Mouse (Mus musculus) lung, postnatal 0 days (tissue): ENCODE measurements around the gene Cfap157. TPM values are rescaled to one million over a fixed set of nuclear protein-coding genes. Genes with fewer than 3 reads are reported as not detected.
A peak's percentile ranks its signal among the peaks of the same experiment; 100 is the strongest.

ENCODE experiments used
- ATAC-seq: fragments of 200-750 bp; cut with Nextera tagmentation; 2 replicates; pipeline ENCODE4 v1.8.0; 2017; ENCODE audit warnings: moderate library complexity
- DNase-seq: peaks from one replicate; pipeline ENCODE4 v3.0.0-alpha.2; 2016; ENCODE audit warnings: low spot score
- H3K27ac ChIP-seq: fragments of 300-500 bp; sonication (generic); 2 replicates; pipeline ENCODE4 v1.5.1; 2014; ENCODE audit warnings: antibody characterized with exemption, mild to moderate bottlenecking, low read length, mixed read lengths
- H3K27me3 ChIP-seq: fragments of 300-500 bp; sonication (generic); replicated peaks from 2 replicates; pipeline ENCODE4 v1.6.1; 2014; ENCODE audit warnings: low read length, mixed read lengths; ENCODE audit not compliant: insufficient read depth
- H3K36me3 ChIP-seq: fragments of 300-500 bp; sonication (generic); 2 replicates; pipeline ENCODE4 v1.6.1; 2014; ENCODE audit warnings: low read length, mixed read lengths; ENCODE audit not compliant: insufficient read depth
- H3K4me1 ChIP-seq: fragments of 300-500 bp; sonication (generic); 2 replicates; pipeline ENCODE4 v1.6.1; 2014; ENCODE audit warnings: antibody characterized with exemption, low read depth, low read length, mixed read lengths; ENCODE audit not compliant: insufficient read depth
- H3K4me2 ChIP-seq: fragments of 300-500 bp; sonication (generic); replicated peaks from 2 replicates; pipeline ENCODE4 v1.6.1; 2014; ENCODE audit warnings: low read depth, mild to moderate bottlenecking, low read length, moderate library complexity, mixed read lengths
- H3K4me3 ChIP-seq: fragments of 300-500 bp; sonication (generic); 2 replicates; pipeline ENCODE4 v1.5.1; 2014; ENCODE audit warnings: low read depth, low read length
- H3K9ac ChIP-seq: fragments of 300-500 bp; sonication (generic); replicated peaks from 2 replicates; pipeline ENCODE4 v1.6.1; 2014; ENCODE audit warnings: low read depth, mild to moderate bottlenecking
- H3K9me3 ChIP-seq: fragments of 300-500 bp; sonication (generic); 2 replicates; pipeline ENCODE4 v1.6.1; 2016; ENCODE audit warnings: low read length, mixed read lengths
- CTCF ChIP-seq: IDR thresholded peaks from 2 replicates; pipeline ENCODE4 v1.5.1; 2016; ENCODE audit warnings: antibody characterized with exemption, mild to moderate bottlenecking
- EP300 ChIP-seq: IDR thresholded peaks from 2 replicates; pipeline ENCODE4 v1.6.1; 2016; ENCODE audit warnings: antibody characterized with exemption, mild to moderate bottlenecking, control low read depth
- WGBS: fragments of 180-500 bp; shearing (Covaris S2); extraction: QIAGEN DNeasy Blood & Tissue Kit; methylation state at CpG from one replicate; pipeline ENCODE4 v1.1.7; 2014; 5-methylcytosine and 5-hydroxymethylcytosine counted together
- polyA plus RNA-seq: library from polyadenylated mRNA; unstranded; fragments of >200 nt; fragmentation: Nextera tagmentation; extraction: Ambion mirVana; gene quantifications from 2 replicates; pipeline ENCODE4 v1.2.1, GENCODE M21; 2015

Gene Cfap157
- polyA plus RNA-seq, 1 experiment from 2014 or later = 2.2 TPM

DNA sequence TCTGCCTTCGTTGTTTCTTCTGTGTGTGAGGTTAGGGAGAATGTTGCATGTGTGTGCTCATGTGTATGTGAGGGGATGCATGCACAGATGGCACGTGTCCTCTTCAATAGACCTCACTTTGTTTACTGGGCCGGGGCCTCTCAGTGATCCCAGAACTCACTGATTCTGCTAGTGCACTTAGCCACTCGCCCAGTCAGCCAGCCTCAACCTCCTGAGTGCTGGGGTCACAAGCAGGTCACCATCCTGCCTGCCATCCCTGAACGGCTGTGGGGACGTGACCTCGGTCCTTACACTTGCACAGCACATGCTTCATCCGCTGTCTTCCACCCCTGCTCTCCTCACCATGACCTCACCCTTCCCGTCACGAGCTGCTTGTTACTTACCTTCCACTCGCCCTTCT, 38.9 kb upstream of the Cfap157 start:
- peaks cover 5% of the 10 kb centered on the region; the same call in 1 of the 2 replicates for H3K4me1 ChIP-seq
- no peaks in the 10 kb centered on the region for H3K9me3 ChIP-seq
- WGBS = 52% methylated on average over 11 of the region's 11 CpGs
- H3K4me3 ChIP-seq = no peak overlapping the region
- no peak for TF ChIP-seq CTCF
- TF ChIP-seq EP300 = no peak
- no peak overlapping the region for H3K9ac ChIP-seq
- no peaks in the 10 kb centered on the region for H3K27me3 ChIP-seq
- no peak overlapping the region for H3K27ac ChIP-seq
- ATAC-seq (no peak), DNase-seq (no peak)
- H3K36me3 ChIP-seq = no peaks in the 10 kb centered on the region
- H3K4me2 ChIP-seq = no peak overlapping the region

- no peak for DNase-seq
- H3K4me3 ChIP-seq = no peak overlapping the region
- no peak overlapping the region for H3K9ac ChIP-seq
- no peak for ATAC-seq
- H3K4me1 ChIP-seq = peaks cover 5% of the 10 kb centered on the region; the same call in 1 of the 2 replicates
- no peak overlapping the region for H3K27ac ChIP-seq
- 79% methylated on average over 6 of the region's 6 CpGs for WGBS
- H3K27me3 ChIP-seq = no peaks in the 10 kb centered on the region
- no peaks in the 10 kb centered on the region for H3K9me3 ChIP-seq
- no peak overlapping the region for H3K4me2 ChIP-seq
- H3K36me3 ChIP-seq = no peaks in the 10 kb centered on the region
- TF ChIP-seq CTCF = no peak
- TF ChIP-seq EP300 = no peak
These were observed 38.4 kb upstream of the Cfap157 start for GRCm38 (mm10) chr2:32822643-32823042.

- H3K4me1 ChIP-seq = peaks cover 5% of the 10 kb centered on the region; the same call in 1 of the 2 replicates
- ATAC-seq (peak; percentile 88), DNase-seq (peak; percentile 82)
- H3K36me3 ChIP-seq = no peaks in the 10 kb centered on the region
- no peak overlapping the region for H3K9ac ChIP-seq
- WGBS = 54% methylated on average over 11 of the region's 11 CpGs
- no peak overlapping the region for H3K4me3 ChIP-seq
- H3K4me2 ChIP-seq = no peak overlapping the region
- TF ChIP-seq CTCF = peak; percentile 75
- peak; percentile 37; the same call in 1 of the 2 replicates for TF ChIP-seq EP300
- H3K27ac ChIP-seq = 0 out of 2 replicates have a peak overlapping the region, but pooled peaks have one; percentile 26
- H3K27me3 ChIP-seq = no peaks in the 10 kb centered on the region
- no peaks in the 10 kb centered on the region for H3K9me3 ChIP-seq
These were observed 37.0 kb upstream of the Cfap157 start for GRCm38 (mm10) chr2:32821041-32821802.

- ATAC-seq (no peak), DNase-seq (no peak)
- no peak overlapping the region for H3K9ac ChIP-seq
- no peak overlapping the region for H3K4me3 ChIP-seq
- H3K4me1 ChIP-seq = no peaks in the 10 kb centered on the region
- no peaks in the 10 kb centered on the region for H3K36me3 ChIP-seq
- H3K27me3 ChIP-seq = no peaks in the 10 kb centered on the region
- H3K27ac ChIP-seq = no peak overlapping the region
- TF ChIP-seq EP300 = no peak
- no peak for TF ChIP-seq CTCF
- 89% methylated on average over 5 of the region's 5 CpGs for WGBS
- H3K9me3 ChIP-seq = no peaks in the 10 kb centered on the region
- H3K4me2 ChIP-seq = no peak overlapping the region
These were observed 34.0 kb upstream of the Cfap157 start for GRCm38 (mm10) chr2:32818208-32818607.

DNA sequence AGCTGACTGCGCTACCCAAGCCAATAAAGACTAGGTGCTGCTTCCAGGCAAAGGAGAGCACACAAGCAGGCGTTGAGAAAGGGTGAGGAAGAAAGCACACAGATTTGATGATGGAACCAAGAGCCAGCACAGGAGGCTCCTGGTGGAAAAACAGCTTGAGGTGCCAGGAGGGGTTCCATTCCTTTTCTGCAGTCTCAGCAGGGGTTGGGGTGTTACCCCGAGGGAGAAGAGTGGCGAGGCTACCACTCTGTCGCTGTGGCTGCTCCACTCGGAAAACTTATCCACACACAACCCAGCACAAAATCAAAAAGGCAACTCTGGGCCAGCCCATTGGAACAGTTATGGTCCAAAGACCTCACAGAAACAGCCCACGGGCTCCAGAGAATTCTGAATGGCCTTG, 33.4 kb upstream of the Cfap157 start:
- ATAC-seq (no peak), DNase-seq (no peak)
- H3K27me3 ChIP-seq = no peaks in the 10 kb centered on the region
- TF ChIP-seq EP300 (no peak), CTCF (no peak)
- no peaks in the 10 kb centered on the region for H3K9me3 ChIP-seq
- no peak overlapping the region for H3K4me3 ChIP-seq
- WGBS = 70% methylated on average over 7 of the region's 7 CpGs
- no peak overlapping the region for H3K4me2 ChIP-seq
- H3K27ac ChIP-seq = peak overlapping the region; percentile 43; the same call in 1 of the 2 replicates
- H3K36me3 ChIP-seq = no peaks in the 10 kb centered on the region
- H3K4me1 ChIP-seq = no peaks in the 10 kb centered on the region
- H3K9ac ChIP-seq = no peak overlapping the region

DNA sequence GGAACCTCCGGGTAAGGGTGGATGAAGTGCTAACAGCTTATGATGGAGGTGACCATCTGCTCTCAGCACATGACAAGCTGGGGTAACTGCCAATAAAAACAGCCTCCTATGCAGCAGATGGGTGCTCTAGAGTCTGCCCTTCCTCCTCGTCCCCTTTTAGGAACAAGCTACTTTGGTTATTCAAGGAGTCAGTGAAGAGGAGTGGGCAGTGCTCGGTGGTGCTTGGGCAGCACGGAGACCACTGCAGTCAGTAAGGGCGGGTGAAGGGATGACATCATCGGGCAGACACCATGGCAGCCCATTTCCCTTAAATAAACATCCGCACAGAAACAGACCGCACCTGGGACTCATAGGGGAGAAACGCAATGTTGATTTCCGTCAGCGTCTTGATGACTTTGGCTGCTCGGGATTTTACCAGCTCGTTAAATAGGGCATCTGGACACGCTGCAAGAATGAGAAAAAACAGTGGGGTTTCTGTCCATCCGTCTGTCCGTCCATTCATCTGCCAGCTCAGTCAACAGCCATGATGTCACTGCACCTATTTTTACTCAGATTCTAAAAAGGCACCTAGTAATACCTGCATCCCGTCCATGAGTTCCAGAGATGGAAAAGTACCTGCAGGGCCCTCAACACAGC, 32.8 kb upstream of the Cfap157 start:
- H3K27me3 ChIP-seq = no peaks in the 10 kb centered on the region
- no peak overlapping the region for H3K9ac ChIP-seq
- ATAC-seq (peak; percentile 78), DNase-seq (peak; percentile 56)
- no peak overlapping the region for H3K4me3 ChIP-seq
- no peaks in the 10 kb centered on the region for H3K4me1 ChIP-seq
- TF ChIP-seq CTCF = no peak
- TF ChIP-seq EP300 = peak; percentile 65; the same call in 1 of the 2 replicates
- no peaks in the 10 kb centered on the region for H3K9me3 ChIP-seq
- no peak overlapping the region for H3K4me2 ChIP-seq
- peak overlapping the region; percentile 43; the same call in 1 of the 2 replicates for H3K27ac ChIP-seq
- WGBS = 26% methylated on average over 17 of the region's 17 CpGs
- no peaks in the 10 kb centered on the region for H3K36me3 ChIP-seq
